Mouse (Mus musculus) testis, adult 2 months (tissue): ENCODE measurements around the gene Ret. TPM values are rescaled to one million over a fixed set of nuclear protein-coding genes. Genes with fewer than 3 reads are reported as not detected.

Experiments
- H3K27ac ChIP-seq: fragments of 200-500 bp; 2 replicates; pipeline ENCODE4 v1.5.1; 2012; ENCODE audit warnings: low read depth, low read length; ENCODE audit not compliant: control insufficient read depth, insufficient read depth
- H3K27me3 ChIP-seq: fragments of 200-500 bp; 2 replicates; pipeline ENCODE4 v1.6.1; 2012; ENCODE audit warnings: mild to moderate bottlenecking, low read length, moderate library complexity; ENCODE audit not compliant: control insufficient read depth, insufficient read depth
- H3K36me3 ChIP-seq: fragments of 200-500 bp; 2 replicates; pipeline ENCODE4 v1.6.1; 2012; ENCODE audit warnings: mild to moderate bottlenecking, low read length; ENCODE audit not compliant: control insufficient read depth, insufficient read depth
- H3K4me1 ChIP-seq: fragments of 200-500 bp; 2 replicates; pipeline ENCODE4 v1.6.1; 2012; ENCODE audit warnings: low read length; ENCODE audit not compliant: control insufficient read depth, insufficient read depth
- H3K4me3 ChIP-seq: fragments of 200-500 bp; 2 replicates; pipeline ENCODE4 v1.5.1; 2012; ENCODE audit warnings: low read depth, mild to moderate bottlenecking, low read length, moderate library complexity, mixed read lengths; ENCODE audit not compliant: control insufficient read depth
- CTCF ChIP-seq: fragments of 200-500 bp; IDR thresholded peaks from 2 replicates; pipeline ENCODE4 v1.5.1; 2012; ENCODE audit warnings: low read depth, mild to moderate bottlenecking, inconsistent platforms, low read length, moderate library complexity; ENCODE audit not compliant: control insufficient read depth, insufficient read depth, insufficient replicate concordance
- POLR2A ChIP-seq: fragments of 200-500 bp; IDR thresholded peaks from 2 replicates; pipeline ENCODE4 v1.6.1; 2012; ENCODE audit warnings: low read depth, mild to moderate bottlenecking, inconsistent platforms, low read length, moderate library complexity; ENCODE audit not compliant: control insufficient read depth
- polyA plus RNA-seq: library from polyadenylated mRNA; depleted of rRNA; stranded (reverse); fragments of >200 nt; gene quantifications from 2 replicates; pipeline ENCODE4 v1.2.3, GENCODE M21; 2012

Ret gene
- polyA plus RNA-seq, 1 experiment = 0.81 TPM

DNA sequence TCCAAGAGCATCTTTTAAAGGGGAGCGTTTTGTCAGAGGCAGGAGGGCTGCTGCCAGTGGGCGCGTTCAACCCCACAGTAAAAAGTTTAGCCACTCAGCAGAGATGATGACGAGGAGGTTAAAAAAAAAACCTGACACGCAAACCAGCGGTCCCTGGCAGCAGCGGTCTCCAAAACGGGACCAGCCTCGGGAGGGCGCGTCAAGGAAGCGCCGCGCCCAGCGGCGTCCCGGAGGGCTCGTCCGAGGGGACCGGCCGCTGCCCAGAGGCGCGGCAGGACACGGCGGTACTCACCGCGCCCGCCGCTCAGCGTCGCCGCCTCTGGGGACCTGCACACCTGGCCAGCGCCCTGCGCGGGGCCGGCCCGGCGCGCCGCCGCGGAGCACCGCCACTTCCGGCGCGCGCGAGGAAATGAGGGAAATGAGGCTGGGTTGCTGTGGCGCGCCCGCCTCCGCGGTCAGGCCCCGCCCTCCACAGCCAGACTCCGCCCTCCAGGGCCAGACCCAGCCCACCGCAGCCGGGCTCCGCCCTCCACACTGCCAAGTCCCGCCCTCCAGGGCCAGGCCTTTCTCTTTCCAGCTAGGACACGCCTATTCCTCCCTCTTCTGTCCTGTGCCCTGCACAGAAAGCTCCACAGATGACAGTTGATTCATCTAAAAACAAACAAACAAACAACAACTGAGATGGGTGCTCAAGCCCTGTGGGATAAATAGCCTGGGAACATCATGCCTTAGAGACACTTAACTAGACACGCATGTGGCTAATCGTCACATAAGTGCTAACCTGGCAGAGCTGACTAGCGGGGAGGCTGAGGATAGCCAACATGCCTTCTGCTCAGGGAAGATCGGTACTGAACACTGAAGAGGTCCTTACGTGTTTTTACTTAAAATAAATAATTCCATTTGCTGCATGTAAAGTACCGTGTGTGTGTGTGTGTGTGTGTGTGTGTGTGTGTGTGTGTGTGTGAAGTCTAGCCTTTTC lies 58.5 kb downstream of the Ret start, which contains the start of gene Csgalnact2:
TSS of gene Csgalnact2 (minus strand) at position 410 of the 979 bp plus-strand sequence.
- Histone ChIP-seq H3K4me3 (peak within 1 kb of the TSS; percentile 96), H3K27me3 (no peaks in the 10 kb centered on the region), H3K27ac (peak within 1 kb of the TSS; percentile 68), H3K4me1 (peaks cover 3% of the 10 kb centered on the region), H3K36me3 (no peaks in the 10 kb centered on the region)
- TF ChIP-seq CTCF (no peak), POLR2A (peak; percentile 84)

DNA sequence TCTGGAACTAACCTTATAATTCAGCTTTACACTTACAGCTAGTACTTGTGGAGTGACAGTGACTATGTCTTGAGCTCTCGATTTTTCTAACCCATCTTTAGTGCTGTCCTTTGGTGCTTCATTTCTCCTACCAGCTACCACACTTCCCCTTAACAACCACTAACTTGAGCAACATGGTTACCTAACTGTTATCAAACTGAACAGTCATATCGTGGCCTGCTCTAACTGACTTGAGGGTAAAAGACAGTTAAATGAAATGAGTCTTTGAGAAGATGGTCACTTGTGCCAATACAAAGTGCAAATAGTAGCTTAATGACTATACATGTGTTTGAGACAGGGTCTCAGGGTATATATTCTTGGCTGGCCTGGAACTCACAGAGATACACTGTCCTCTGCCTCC lies 60.4 kb downstream of the Ret start:
- no peaks in the 10 kb centered on the region for H3K36me3 ChIP-seq
- peaks cover 3% of the 10 kb centered on the region for H3K4me1 ChIP-seq
- no peak for TF ChIP-seq CTCF
- TF ChIP-seq POLR2A = no peak
- H3K4me3 ChIP-seq = no peak overlapping the region
- H3K27ac ChIP-seq = no peak overlapping the region
- no peaks in the 10 kb centered on the region for H3K27me3 ChIP-seq

- Histone ChIP-seq H3K36me3 (no peaks in the 10 kb centered on the region), H3K27me3 (no peaks in the 10 kb centered on the region), H3K4me3 (no peak overlapping the region), H3K27ac (no peak overlapping the region), H3K4me1 (peaks cover 3% of the 10 kb centered on the region)
- no peak for TF ChIP-seq CTCF
- TF ChIP-seq POLR2A = no peak
Observed at GRCm38 (mm10) chr6:118134461-118134860, 63.1 kb downstream of the Ret start.

DNA sequence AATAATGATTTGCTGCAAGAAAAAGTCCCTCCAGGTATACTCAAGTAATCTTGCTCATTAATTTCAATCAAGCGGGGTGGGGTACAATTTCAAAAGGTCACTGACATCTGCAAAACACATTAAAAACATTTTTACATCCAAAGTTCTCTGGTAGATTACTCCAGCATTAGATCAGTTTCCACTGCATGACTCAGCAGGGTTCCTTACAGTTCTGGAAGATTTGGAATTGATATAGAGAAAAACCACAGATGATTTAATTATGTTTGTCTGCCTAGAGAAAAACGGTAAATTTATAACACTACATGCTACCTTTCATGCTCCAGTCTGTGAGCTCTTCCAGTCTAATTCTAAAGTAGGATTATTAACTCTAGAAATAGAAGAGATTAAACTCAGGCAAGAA lies 67.5 kb downstream of the Ret start:
- Histone ChIP-seq H3K4me1 (no peaks in the 10 kb centered on the region), H3K27ac (no peak overlapping the region), H3K36me3 (no peaks in the 10 kb centered on the region), H3K4me3 (no peak overlapping the region), H3K27me3 (no peaks in the 10 kb centered on the region)
- TF ChIP-seq POLR2A (no peak), CTCF (no peak)

DNA sequence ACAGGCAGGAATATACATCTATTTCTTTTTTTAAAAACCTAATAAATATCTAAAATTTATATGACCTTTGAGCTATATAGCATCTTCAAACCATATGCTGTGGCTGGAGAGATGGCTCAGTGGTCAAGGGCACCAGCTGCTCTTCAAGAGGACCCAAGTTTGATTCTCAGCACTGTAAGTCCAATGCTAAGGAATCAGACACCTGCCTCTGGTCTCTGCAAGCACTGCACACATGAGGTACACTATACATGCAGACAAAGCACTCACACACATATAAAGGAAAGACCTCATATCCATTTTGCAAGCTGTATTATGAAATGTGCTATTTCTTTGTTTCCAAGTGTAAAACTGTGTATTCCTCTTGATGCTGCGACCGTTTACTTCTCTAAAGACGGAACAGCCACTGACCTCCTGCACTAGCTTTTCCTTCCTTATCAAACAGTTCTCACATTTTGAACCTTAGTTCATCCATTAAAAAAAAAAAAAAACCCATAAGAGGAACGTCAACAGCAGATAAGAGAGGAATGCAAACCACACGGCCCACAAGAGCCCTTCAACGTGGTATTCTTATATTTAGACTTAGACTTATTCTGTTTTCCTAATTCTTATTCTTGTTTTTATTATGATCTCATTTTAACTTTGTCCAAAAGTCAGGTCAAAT lies 69.6 kb downstream of the Ret start:
- H3K27me3 ChIP-seq = no peaks in the 10 kb centered on the region
- no peak overlapping the region for H3K27ac ChIP-seq
- H3K4me3 ChIP-seq = no peak overlapping the region
- peaks cover 2% of the 10 kb centered on the region for H3K36me3 ChIP-seq
- no peak for TF ChIP-seq POLR2A
- no peak for TF ChIP-seq CTCF
- no peaks in the 10 kb centered on the region for H3K4me1 ChIP-seq

DNA sequence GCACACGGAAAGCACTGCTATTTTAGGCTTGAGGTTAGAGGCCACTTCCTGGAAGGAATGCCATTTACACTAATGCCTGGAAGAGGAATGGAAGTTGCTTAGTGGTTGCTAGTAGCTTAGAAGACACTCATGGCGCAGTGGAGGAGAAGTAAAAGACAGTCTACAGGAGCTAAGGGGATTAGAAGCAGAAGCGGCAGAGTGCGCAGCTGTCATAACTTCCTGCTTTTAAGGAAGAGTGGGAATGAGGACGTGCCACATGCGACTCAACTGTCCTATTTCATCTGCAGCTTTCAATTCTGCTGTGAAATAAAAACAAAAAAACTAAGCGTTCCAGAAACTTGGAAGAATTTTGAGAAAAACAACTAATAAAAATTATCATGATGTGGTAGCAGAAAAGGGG lies 70.3 kb downstream of the Ret start:
- H3K27me3 ChIP-seq = no peaks in the 10 kb centered on the region
- no peak overlapping the region for H3K4me3 ChIP-seq
- H3K4me1 ChIP-seq = no peaks in the 10 kb centered on the region
- H3K36me3 ChIP-seq = peaks cover 2% of the 10 kb centered on the region
- H3K27ac ChIP-seq = no peak overlapping the region
- no peak for TF ChIP-seq POLR2A
- no peak for TF ChIP-seq CTCF

DNA sequence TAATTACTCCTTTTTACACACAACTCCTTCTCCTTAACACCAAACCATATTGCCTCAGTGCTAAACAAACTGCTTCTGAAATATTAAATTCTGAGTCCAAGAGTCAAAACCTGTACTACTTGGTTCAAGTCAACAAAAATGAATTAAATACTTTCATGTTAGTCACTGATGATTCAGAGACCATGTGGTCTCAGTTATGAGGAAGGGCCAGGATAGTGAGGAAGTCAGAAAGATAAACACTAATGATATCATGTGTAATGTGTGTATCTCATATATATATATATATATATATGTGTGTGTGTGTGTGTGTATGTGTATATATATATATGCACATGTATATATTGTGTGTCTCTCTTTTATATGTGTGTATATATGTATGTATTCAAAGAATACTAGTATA lies 70.9 kb downstream of the Ret start:
- H3K4me1 ChIP-seq = no peaks in the 10 kb centered on the region
- no peak overlapping the region for H3K4me3 ChIP-seq
- H3K27me3 ChIP-seq = no peaks in the 10 kb centered on the region
- no peak overlapping the region for H3K27ac ChIP-seq
- TF ChIP-seq POLR2A = no peak
- no peak for TF ChIP-seq CTCF
- H3K36me3 ChIP-seq = peaks cover 2% of the 10 kb centered on the region
